Mouse (Mus musculus): ENCODE measurements around the gene Vwa7.

- TF ChIP-seq CTCF (IDR thresholded peaks at IDR 0.05; ENCODE audit: extremely low read depth, insufficient read depth, insufficient read length, insufficient replicate concordance) (no peak), POLR2A (IDR thresholded peaks at IDR 0.05; ENCODE audit: low read depth, low read length) (no peak)
These were observed 15.5 kb downstream of the Vwa7 start for GRCm38 (mm10) chr17:35031880-35032279.
